Mouse (Mus musculus) kidney, postnatal 0 days (tissue): ENCODE measurements at regions not wholly inside any gene's neighbourhood (a gene's known extent, or its start where the extent isn't known, plus 50 kb on each side); places are given as distances from the start of the nearest gene placed in this dataset.

Experiments
- ATAC-seq: fragments of 200-750 bp; cut with Nextera tagmentation; replicated peaks from 2 replicates; pipeline ENCODE4 v1.8.0; 2017; ENCODE audit warnings: low read depth, moderate number of reproducible peaks, moderate TSS enrichment, moderate library complexity; ENCODE audit not compliant: low FRiP score
- DNase-seq: peaks from one replicate; pipeline ENCODE4 v3.0.0-alpha.2; 2016; ENCODE audit warnings: low spot score
- H3K27ac ChIP-seq: fragments of 300-500 bp; sonication (generic); 2 replicates; pipeline ENCODE4 v1.5.1; 2014; ENCODE audit warnings: mild to moderate bottlenecking
- H3K27me3 ChIP-seq: fragments of 300-500 bp; sonication (generic); 2 replicates; pipeline ENCODE4 v1.6.1; 2014; ENCODE audit warnings: low read length, mixed read lengths; ENCODE audit not compliant: insufficient read depth
- H3K36me3 ChIP-seq: fragments of 300-500 bp; sonication (generic); 2 replicates; pipeline ENCODE4 v1.6.1; 2014; ENCODE audit warnings: low read length, mixed read lengths; ENCODE audit not compliant: insufficient read depth
- H3K4me1 ChIP-seq: fragments of 300-500 bp; sonication (generic); replicated peaks from 2 replicates; pipeline ENCODE4 v1.6.1; 2014; ENCODE audit warnings: antibody characterized with exemption, low read length, mixed read lengths; ENCODE audit not compliant: insufficient read depth
- H3K4me2 ChIP-seq: fragments of 300-500 bp; sonication (generic); 2 replicates; pipeline ENCODE4 v1.6.1; 2014; ENCODE audit warnings: mild to moderate bottlenecking, low read length, moderate library complexity, mixed read lengths
- H3K4me3 ChIP-seq: fragments of 300-500 bp; sonication (generic); replicated peaks from 2 replicates; pipeline ENCODE4 v1.5.1; 2014; ENCODE audit warnings: low read depth, low read length
- H3K9ac ChIP-seq: fragments of 300-500 bp; sonication (generic); 2 replicates; pipeline ENCODE4 v1.6.1; 2014; ENCODE audit warnings: low read depth, low read length
- H3K9me3 ChIP-seq: fragments of 300-500 bp; sonication (generic); replicated peaks from 2 replicates; pipeline ENCODE4 v1.6.1; 2016; ENCODE audit warnings: low read length, inconsistent platforms, mixed read lengths
- CTCF ChIP-seq: IDR thresholded peaks from 2 replicates; pipeline ENCODE4 v1.5.1; 2016; ENCODE audit warnings: antibody characterized with exemption, low read depth, mild to moderate bottlenecking, moderate library complexity
- WGBS: fragments of 180-500 bp; shearing (Covaris S2); extraction: QIAGEN DNeasy Blood & Tissue Kit; methylation state at CpG from one replicate; pipeline ENCODE4 v1.1.7; 2014; 5-methylcytosine and 5-hydroxymethylcytosine counted together

DNA sequence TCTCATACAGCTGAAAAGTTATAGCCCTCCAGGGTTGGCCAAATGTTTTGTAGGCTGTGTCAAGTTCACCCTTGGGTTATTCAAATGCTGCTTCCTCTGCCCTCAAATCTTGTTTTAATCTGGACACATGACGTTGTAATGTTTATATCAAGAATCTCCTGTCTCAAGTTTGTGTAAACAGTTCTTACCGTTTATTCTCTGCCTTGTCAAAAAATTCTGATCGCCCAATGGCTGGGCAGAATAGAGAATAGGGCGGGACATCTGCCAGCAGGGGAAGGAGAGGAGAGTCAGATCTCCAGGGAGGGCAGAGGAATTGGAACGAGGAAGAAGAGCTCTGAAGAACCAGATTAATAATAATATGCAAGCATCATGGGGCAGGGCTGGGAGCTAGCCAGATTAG, 97.4 kb downstream of the Utp6 start:
- H3K36me3 ChIP-seq: no peaks in the 10 kb centered on the region
- no peak overlapping the region for H3K4me3 ChIP-seq
- 49% methylated on average over 5 of the region's 5 CpGs for WGBS
- ATAC-seq: no peak
- TF ChIP-seq CTCF: no peak
- no peak overlapping the region for H3K4me2 ChIP-seq
- H3K9ac ChIP-seq: no peak overlapping the region
- H3K4me1 ChIP-seq: peaks cover 2% of the 10 kb centered on the region; the same call in 1 of the 2 replicates
- H3K27ac ChIP-seq: no peak overlapping the region
- H3K27me3 ChIP-seq: no peaks in the 10 kb centered on the region
- DNase-seq: no peak
- no peaks in the 10 kb centered on the region for H3K9me3 ChIP-seq

DNA sequence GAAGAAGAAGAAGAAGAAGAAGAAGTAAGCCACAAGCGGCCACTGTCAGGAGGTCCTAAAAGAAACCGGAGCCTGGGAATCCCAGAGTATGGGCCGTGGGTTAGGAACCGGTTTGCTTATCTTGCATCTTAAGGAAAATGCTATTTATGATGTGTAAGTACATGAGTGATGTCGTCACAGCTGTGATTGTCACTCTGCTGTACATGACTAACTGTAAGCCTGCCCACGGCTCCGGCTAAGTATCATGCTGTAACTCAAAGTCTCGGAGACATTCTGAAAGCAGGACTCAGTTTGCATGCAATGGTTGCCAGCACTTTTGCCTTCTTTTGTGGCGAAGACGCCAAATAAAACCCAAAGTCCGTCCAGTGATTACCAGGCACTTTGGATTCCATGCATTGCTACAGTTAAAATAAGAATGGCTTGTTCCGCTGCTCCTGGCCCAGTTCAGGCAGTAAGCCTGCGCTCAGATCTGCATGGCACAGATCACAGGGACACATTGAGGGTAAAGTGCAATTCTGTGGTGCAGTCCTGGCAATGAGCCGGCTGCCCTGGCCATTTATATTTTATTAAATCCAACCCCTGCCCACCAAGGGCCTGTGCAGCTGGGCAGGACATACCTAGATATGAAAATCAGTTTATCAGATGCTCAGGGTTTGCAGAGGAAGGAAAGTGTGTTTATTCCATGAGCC, 98.6 kb downstream of the Utp6 start:
- DNase-seq (no peak), ATAC-seq (no peak)
- no peak overlapping the region; the same call in 1 of the 2 replicates for H3K27ac ChIP-seq
- no peaks in the 10 kb centered on the region for H3K9me3 ChIP-seq
- H3K27me3 ChIP-seq: no peaks in the 10 kb centered on the region
- no peak overlapping the region for H3K9ac ChIP-seq
- 77% methylated on average over 14 of the region's 14 CpGs for WGBS
- no peaks in the 10 kb centered on the region for H3K36me3 ChIP-seq
- no peak overlapping the region for H3K4me2 ChIP-seq
- H3K4me3 ChIP-seq: no peak overlapping the region
- H3K4me1 ChIP-seq: no peaks in the 10 kb centered on the region; the same call in 1 of the 2 replicates
- TF ChIP-seq CTCF: no peak

DNA sequence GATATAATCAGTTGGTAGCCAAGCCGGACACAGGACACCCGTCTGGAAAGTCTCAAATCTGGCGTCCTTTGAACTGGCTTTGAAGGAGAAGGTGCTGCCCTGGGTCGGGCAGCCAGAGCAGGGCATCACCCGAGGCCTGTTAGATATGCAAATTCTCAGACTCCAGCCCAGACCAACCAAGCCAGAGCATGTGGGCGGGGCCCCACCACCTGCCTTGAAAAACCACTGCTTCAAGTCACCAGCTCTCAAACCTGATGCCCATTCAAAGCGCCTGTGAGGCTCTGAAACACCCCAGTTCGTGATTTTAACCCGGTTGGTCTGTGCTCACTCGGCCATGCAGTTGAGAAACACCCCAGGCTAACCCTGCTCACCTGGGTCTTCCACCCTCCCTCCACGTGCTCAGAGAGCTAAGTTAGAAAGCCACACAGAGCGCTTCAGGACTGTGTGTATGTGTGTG, 101.6 kb downstream of the Utp6 start:
- WGBS: 24% methylated on average over 12 of the region's 12 CpGs
- peak; percentile 77 for ATAC-seq
- H3K9me3 ChIP-seq: no peaks in the 10 kb centered on the region
- H3K27ac ChIP-seq: no peak overlapping the region
- no peak overlapping the region for H3K4me2 ChIP-seq
- no peak overlapping the region for H3K9ac ChIP-seq
- H3K36me3 ChIP-seq: no peaks in the 10 kb centered on the region
- no peak for TF ChIP-seq CTCF
- no peaks in the 10 kb centered on the region for H3K27me3 ChIP-seq
- H3K4me3 ChIP-seq: no peak overlapping the region
- H3K4me1 ChIP-seq: no peaks in the 10 kb centered on the region; the same call in 1 of the 2 replicates
- DNase-seq: peak; percentile 29

DNA sequence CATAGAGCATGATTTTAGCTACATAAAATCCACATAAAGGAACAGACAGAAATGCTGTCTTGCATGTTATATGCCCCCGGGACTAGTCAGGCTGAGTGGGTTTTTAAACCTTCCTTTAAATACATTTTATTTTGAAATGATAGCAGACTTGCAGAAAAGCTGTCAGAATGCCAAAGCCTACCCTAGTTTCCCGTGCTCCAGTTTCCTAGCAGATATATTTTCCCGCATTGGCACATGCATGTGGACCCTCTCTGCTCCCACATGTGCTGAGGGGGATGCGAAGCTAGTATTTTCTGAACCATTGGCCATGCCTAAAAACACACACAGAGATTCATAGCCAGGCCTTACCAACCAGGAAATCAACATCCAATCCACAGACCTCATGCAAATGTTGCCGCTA, 105.8 kb downstream of the Utp6 start:
- 73% methylated on average over 5 of the region's 5 CpGs for WGBS

DNA sequence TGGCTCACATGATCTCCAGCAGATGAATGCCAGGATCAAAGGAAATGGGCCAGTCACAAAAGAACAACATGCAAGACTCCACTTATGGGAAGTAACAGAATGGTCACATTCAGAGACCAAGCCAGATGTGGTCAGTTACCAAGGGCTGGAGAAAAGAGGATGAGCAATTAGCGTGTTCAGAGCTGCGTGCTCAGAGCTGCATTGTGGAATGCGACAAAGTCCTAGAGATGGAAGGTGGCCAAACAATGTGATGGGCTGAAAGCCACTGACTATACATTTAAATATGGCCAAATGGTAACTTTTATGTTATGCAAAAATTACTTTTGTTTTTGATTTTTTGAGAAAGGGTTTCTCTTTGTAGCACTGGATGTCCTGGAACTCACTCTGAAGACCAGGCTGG, 112.6 kb downstream of the Utp6 start:
- Histone ChIP-seq H3K9me3 (no peaks in the 10 kb centered on the region), H3K4me3 (no peak overlapping the region), H3K4me2 (no peak overlapping the region), H3K36me3 (no peaks in the 10 kb centered on the region), H3K9ac (no peak overlapping the region), H3K4me1 (no peaks in the 10 kb centered on the region), H3K27me3 (no peaks in the 10 kb centered on the region), H3K27ac (no peak overlapping the region)
- TF ChIP-seq CTCF: no peak
- DNase-seq: peak; percentile 31
- WGBS: 75% methylated on average over 3 of the region's 3 CpGs
- no peak for ATAC-seq

More for the DNA sequence above, 105.8 kb downstream of the Utp6 start:
- no peak for DNase-seq
- no peak for ATAC-seq
- H3K4me1 ChIP-seq: no peaks in the 10 kb centered on the region; the same call in 1 of the 2 replicates
- H3K4me3 ChIP-seq: no peak overlapping the region
- no peaks in the 10 kb centered on the region for H3K27me3 ChIP-seq
- no peaks in the 10 kb centered on the region for H3K36me3 ChIP-seq
- no peak overlapping the region for H3K27ac ChIP-seq
- no peak overlapping the region for H3K9ac ChIP-seq
- H3K9me3 ChIP-seq: no peaks in the 10 kb centered on the region
- TF ChIP-seq CTCF: no peak
- no peak overlapping the region for H3K4me2 ChIP-seq

DNA sequence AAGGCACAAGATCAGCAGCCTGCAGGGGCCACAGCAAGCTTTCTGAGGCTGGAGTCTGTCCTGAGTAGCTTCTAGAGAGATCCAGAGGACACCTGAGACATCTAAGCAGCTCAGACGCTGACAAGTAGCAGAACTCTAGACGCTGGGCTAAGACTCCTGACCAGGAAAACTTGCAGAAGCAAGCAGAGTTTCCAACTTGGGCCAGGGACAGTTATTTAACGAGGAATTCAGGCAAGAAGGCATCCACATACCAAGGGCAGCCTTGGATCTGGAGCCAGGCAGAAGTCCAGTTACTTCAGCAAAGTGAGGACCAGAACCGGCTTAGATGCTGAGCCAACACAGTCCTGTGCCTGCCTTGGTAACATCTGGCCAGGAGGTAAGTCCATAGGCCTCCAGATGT, 117.8 kb downstream of the Utp6 start:
- no peak for TF ChIP-seq CTCF
- Histone ChIP-seq H3K27me3 (no peaks in the 10 kb centered on the region), H3K36me3 (no peaks in the 10 kb centered on the region), H3K4me1 (no peaks in the 10 kb centered on the region), H3K4me2 (no peak overlapping the region), H3K9ac (no peak overlapping the region), H3K27ac (no peak overlapping the region), H3K9me3 (no peaks in the 10 kb centered on the region), H3K4me3 (no peak overlapping the region)
- DNase-seq (no peak), ATAC-seq (no peak)
- WGBS: 76% methylated on average over 4 of the region's 4 CpGs

DNA sequence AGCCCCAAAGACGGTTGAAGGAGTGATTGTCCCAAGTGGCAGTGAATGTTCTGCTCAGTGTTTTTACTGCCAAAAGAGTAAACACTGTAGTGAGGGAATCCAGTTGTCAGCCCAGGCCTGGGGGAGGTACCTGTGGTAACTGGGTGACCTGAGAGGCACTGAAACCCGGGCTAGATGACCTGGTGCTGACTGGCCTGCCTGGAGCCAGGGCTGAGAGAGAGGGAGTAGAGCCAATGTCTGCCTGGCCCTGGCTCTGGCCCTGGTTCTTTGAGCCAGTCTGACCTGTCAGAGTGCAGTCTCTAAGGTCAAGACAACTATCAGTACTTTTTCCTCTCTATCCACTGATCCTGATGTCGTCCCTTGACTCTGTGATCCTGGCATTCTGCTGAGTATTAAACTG, 119.2 kb downstream of the Utp6 start:
- Histone ChIP-seq H3K36me3 (no peaks in the 10 kb centered on the region), H3K9ac (no peak overlapping the region), H3K9me3 (no peaks in the 10 kb centered on the region), H3K4me2 (no peak overlapping the region), H3K27me3 (no peaks in the 10 kb centered on the region), H3K4me3 (no peak overlapping the region), H3K27ac (no peak overlapping the region), H3K4me1 (no peaks in the 10 kb centered on the region)
- no peak for TF ChIP-seq CTCF
- DNase-seq: no peak
- WGBS: 39% methylated on average over 3 of the region's 3 CpGs
- no peak for ATAC-seq
